Mouse (Mus musculus) thymus, adult 2 months (tissue): Measurements from ENCODE around the gene Gm45623.

Experiments
- CTCF ChIP-seq: fragments of 200-500 bp; IDR thresholded peaks from 2 replicates; pipeline ENCODE4 v1.5.1; 2012; ENCODE audit warnings: mild to moderate bottlenecking, control low read depth, low read length, moderate library complexity, borderline replicate concordance; ENCODE audit not compliant: control insufficient read depth, poor library complexity, insufficient read depth; ENCODE audit errors: extremely low read depth
- POLR2A ChIP-seq: fragments of 200-500 bp; IDR thresholded peaks from 2 replicates; pipeline ENCODE4 v1.6.1; 2012; ENCODE audit warnings: mild to moderate bottlenecking, low read length, control low read depth, moderate library complexity; ENCODE audit not compliant: control insufficient read depth, poor library complexity, insufficient read depth; ENCODE audit errors: extremely low read depth

- TF ChIP-seq CTCF: no peak
- TF ChIP-seq POLR2A: no peak
Measured at GRCm38 (mm10) chr13:56734617-56735016, 19.0 kb downstream of the Gm45623 start.
